Mouse (Mus musculus) brain, embryonic 14.5 days (tissue): ENCODE measurements around the gene Tex52. TPM values are rescaled to one million over a fixed set of nuclear protein-coding genes. Genes with fewer than 3 reads are reported as not detected.

Source experiments
- DNase-seq: peaks from one replicate; pipeline ENCODE4 v3.0.0-alpha.2; 2011; ENCODE audit warnings: low read depth
- CTCF ChIP-seq: fragments of 200-500 bp; IDR thresholded peaks from 2 replicates; pipeline ENCODE4 v1.5.1; 2012; ENCODE audit warnings: inconsistent platforms, mild to moderate bottlenecking, moderate library complexity, borderline replicate concordance; ENCODE audit not compliant: insufficient read depth, insufficient read length; ENCODE audit errors: extremely low read depth
- POLR2A ChIP-seq: fragments of 200-500 bp; IDR thresholded peaks from 2 replicates; pipeline ENCODE4 v1.6.1; 2012; ENCODE audit warnings: mild to moderate bottlenecking, inconsistent platforms, borderline replicate concordance; ENCODE audit not compliant: poor library complexity, insufficient read depth, insufficient read length, severe bottlenecking; ENCODE audit errors: extremely low read depth
- polyA plus RNA-seq: library from polyadenylated mRNA; depleted of rRNA; stranded (reverse); fragments of >200 nt; gene quantifications from 2 replicates; pipeline ENCODE4 v1.2.3, GENCODE M21; 2012; rRNA removed

The Tex52 gene
- polyA plus RNA-seq, 1 experiment, result 1.1 TPM

DNA sequence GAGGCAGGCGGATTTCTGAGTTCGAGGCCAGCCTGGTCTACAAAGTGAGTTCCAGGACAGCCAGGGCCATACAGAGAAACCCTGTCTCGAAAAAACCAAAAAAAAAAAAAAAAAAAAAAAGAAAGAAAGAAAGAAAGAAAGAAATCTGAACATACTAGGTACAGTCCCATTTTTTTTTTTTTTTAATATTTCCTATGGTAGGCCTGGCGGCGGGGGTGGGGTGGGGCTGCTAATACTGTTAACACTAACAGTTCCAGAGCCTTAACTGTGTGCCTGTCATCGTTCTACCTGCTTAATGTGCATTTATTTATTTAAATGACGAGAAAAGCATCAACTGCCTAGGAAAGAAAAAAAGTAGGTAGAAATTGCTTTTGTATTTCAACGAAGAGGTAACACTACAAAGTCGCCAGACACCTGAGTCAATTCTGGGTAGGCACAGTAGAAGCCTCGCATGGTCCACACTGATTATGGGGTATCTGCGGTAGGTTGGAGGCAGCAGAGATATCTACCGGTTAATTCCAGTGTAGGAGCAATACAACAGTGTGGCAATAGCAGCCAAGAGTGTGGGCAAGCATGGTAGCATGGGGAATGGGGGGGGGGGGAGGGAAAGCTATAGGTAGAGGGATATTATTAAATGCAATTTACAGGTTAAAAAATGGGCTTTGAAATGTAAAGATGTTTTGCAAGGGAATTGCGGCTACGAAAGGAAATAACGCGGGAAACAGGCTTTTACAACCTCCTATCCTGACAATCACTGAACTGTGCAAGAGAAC lies 48.4 kb downstream of the Tex52 start:
- TF ChIP-seq POLR2A (no peak), CTCF (no peak)
- DNase-seq, result peak; percentile 49

DNA sequence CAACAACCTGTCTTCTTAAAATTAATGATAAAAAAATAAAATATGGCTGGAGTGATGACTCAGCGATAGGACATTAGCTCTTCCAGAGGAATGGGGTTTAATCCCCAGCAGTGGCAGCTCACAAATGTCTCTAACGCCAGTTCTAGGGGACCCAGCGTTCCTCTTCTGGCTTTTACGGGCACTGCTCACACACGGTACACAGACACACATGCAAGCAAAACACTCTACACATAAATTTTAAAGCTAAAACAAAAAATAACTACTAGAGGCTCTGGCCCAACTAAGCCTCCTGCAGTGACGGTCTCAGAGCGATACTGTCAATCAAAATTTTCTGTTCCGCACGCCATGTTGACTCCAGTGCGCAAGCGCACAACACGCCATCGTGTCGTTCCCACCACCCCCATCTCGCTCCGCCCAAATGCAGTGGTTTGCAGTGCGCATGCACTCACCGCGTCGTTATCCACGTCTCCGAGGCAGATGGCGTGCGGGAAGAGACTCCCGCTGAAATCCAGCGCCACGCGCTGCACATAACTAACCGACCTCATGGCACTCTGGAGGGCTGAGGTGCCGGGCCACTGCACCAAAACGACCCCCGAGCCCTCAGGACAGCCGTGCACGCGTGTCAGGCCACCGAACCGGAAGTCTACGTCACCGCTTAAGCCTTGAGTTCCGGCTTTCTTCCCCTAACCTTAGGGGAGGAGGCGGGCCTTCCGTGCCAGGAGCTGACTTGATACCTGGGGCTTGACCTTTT lies 49.2 kb downstream of the Tex52 start, which contains the start of gene Itfg2:
Itfg2 (minus strand) TSS at position 663 of the 751 bp plus-strand sequence.
- TF ChIP-seq POLR2A, result peak; percentile 39; the same call in 1 of the 2 replicates
- TF ChIP-seq CTCF, result no peak
- peak; percentile 98 for DNase-seq

DNA sequence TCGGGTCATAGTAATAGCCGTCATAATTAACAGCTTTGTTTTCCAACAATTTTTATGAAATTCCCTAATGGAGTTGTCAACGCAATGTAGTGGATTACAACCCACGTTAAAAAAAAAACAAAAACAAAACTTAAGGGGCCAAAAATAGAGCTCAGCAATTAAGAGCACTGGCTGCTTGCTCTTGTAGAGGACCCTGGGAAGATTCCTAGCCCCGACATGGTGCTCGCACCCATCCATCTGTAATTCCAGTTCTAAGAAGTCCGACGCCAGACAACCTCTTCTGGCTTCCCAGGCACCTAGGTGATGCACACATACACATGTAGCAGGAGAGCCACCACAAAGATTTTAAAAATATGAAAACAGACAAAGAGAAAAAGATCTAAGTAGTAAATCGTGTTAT lies 49.8 kb downstream of the Tex52 start:
- DNase-seq, result no peak
- no peak for TF ChIP-seq POLR2A
- no peak for TF ChIP-seq CTCF

DNA sequence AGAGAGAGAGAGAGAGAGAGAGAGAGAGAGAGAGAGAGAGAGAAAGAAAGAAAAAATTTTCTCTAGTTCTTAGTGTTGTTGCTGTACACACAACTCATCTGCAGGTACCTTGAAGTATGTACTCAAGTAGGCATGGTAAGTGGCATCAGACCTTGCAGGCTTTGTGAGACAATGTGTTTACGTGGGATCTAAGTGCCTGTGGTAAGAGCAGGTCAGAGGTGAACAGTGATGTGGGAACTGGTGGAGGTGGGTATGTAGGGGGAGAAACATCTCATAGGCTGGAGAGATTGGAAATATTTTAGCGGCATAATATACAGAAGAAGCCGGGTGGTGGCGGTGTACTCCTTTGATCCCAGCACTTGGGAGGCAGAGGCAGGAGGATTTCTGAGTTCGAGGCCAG lies 52.3 kb downstream of the Tex52 start:
- DNase-seq, result no peak
- TF ChIP-seq POLR2A, result no peak
- no peak for TF ChIP-seq CTCF

DNA sequence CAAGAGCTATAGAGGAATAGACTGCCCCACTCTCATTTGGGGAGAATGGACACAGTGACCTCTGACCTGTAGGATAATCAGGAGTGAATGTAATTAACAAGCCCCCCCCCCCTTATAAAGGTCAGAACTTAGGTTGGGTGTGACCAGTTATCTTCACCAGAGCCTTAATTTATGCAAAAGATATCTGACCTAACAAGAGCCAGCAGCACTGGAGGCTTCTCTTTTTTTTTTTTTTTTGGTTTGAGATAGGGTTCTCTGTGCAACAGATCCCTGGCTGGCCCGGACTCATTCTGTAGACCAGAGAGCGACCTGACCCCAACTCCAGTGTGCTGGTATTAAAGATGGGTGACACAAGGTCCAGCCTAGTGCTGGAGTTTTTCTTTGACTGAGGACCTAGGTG lies 54.0 kb downstream of the Tex52 start:
- no peak for TF ChIP-seq POLR2A
- TF ChIP-seq CTCF, result no peak
- no peak for DNase-seq

DNA sequence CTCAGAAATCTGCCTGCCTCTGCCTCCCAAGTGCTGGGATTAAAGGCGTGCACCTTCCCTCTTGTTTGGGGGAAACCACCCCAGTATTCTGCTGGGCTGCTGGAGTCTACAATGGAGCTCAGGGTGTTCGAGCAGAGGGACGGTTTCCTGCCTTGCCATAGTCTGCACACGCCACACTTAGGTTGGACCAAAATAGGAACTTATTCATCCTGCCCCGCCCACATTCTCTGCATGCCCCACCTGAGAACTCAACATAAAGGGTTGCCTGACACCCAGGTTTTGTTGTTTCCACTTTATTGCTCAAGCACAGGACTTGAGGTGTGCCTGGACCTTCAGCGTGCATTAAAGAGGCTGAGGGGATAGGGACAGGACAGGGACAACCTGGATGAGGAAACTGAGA lies 54.6 kb downstream of the Tex52 start:
- TF ChIP-seq POLR2A (no peak), CTCF (no peak)
- DNase-seq, result no peak

DNA sequence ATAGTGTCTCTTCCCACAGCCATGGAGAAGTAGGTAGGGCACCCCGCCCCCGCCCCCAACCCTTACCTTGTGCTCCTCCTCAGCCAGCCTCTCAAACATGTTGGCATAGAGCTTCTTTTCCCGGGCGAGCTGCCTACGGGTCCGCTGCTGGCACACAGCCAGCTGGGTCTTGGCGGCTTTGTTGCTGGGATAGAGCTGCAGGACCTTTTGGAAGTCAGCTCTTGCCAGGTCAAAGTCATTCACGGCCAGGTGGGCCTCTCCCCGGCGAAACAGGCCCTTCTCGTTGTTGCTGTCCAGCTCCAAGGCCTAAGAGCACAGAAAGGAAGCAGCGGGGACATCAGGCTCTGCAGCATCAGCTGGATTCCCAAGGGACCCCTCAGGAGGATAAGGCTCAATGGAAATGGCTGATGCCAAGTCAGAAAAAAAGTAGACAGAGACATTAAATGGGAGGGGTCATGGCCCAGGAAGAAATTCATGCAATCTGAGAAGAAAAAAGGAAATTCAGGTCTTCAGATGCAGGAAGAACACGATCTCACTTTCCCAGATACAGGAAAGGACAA lies 57.2 kb downstream of the Tex52 start:
- peak; percentile 29 for DNase-seq
- TF ChIP-seq CTCF (no peak), POLR2A (no peak)

DNA sequence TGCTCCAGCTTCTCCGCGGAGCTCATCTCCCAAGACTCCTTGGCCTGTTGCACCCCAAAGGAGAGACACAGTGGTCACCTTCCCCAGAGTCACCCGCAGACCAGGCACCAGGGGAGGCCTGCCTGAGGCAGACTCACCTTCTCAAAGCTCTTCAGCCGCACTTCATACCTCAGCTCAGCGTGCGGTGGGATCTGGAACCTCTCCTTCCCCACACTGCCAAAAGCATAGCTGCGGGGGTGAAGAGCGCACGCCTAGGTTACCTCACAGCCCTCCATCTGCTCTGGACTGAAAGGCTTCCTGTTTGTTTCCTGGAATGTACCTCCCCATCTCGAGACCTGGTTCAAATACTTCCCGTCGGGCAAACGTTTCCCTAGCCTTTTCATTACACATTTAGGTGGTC lies 58.3 kb downstream of the Tex52 start:
- DNase-seq, result no peak
- TF ChIP-seq CTCF (no peak), POLR2A (no peak)

Other genes starting within 250 kb of the Tex52 start
- 41.8 and 49.7 TPM in 2 replicates for gene Tspan9, start 231.9 kb upstream of the Tex52 start, polyA plus RNA-seq
- 0.28 and 0.81 TPM in 2 replicates for gene Tead4, start 74.6 kb upstream of the Tex52 start, polyA plus RNA-seq
- 38.4 and 39.0 TPM in 2 replicates for gene Tulp3, start 19.6 kb upstream of the Tex52 start, polyA plus RNA-seq
- gene Rhno1, start 12.5 kb upstream of the Tex52 start, polyA plus RNA-seq, result 35.0 and 43.8 TPM in 2 replicates
- gene Foxm1, start 12.5 kb upstream of the Tex52 start, polyA plus RNA-seq, result 38.3 and 70.8 TPM in 2 replicates
- not detected in 2 replicates for gene Gm44596, start within 50 bp of the Tex52 start, polyA plus RNA-seq
- gene Nrip2, start 23.8 kb downstream of the Tex52 start, polyA plus RNA-seq, result 5.9 and 6.8 TPM in 2 replicates
- 36.1 and 42.2 TPM in 2 replicates for gene Itfg2, start 49.5 kb downstream of the Tex52 start, polyA plus RNA-seq
- 249 and 252 TPM in 2 replicates for gene Fkbp4, start 63.2 kb downstream of the Tex52 start, polyA plus RNA-seq
- gene Pzp, start 151.3 kb downstream of the Tex52 start, polyA plus RNA-seq, result 0.12 TPM in 1 of 2 replicates, not detected in the other
- gene A2ml1, start 206.2 kb downstream of the Tex52 start, polyA plus RNA-seq, result 0.83 and 1.2 TPM in 2 replicates
- gene Klrb1a, start 248.1 kb downstream of the Tex52 start, polyA plus RNA-seq, result 0.12 TPM in 1 of 2 replicates, not detected in the other